17 mouse cellular contexts compared by ENCODE assay signal in genomic region chr15:78940325-78940724, GRCm38 (mm10).
"Had no signal": no experiment of that assay in that cellular context is flagged by ENCODE, and none has a peak within 500 bp of the region (broad histone marks: within the 10 kb centered on the region; RNA-seq: fewer than 3 reads in every experiment).

No protein-coding gene starts in this region.

- H3K9me3 ChIP-seq: neural tube, embryonic 12.5 days; neural tube, embryonic 13.5 days; neural tube, embryonic 15.5 days; stomach, embryonic 15.5 days had no signal

- DNase-seq: retina, postnatal 1 day; right cerebral cortex, adult 18-20 months; right cerebral cortex, postnatal 14 days; right cerebral cortex, postnatal 25 days; right cerebral cortex, postnatal 4 days; spleen, adult 18-20 months; thymus, adult 18-20 months; thymus, adult 2 months; thymus, postnatal 14 days; thymus, postnatal 25 days; thymus, postnatal 36 days; thymus, postnatal 4 days had no signal

- H3K4me3 ChIP-seq: neural tube, embryonic 12.5 days; neural tube, embryonic 13.5 days; neural tube, embryonic 15.5 days; stomach, embryonic 15.5 days had no signal

- H3K27ac ChIP-seq: neural tube, embryonic 12.5 days; neural tube, embryonic 13.5 days; neural tube, embryonic 15.5 days; stomach, embryonic 15.5 days; stomach, postnatal 0 days had no signal

- H3K9ac ChIP-seq: neural tube, embryonic 12.5 days; neural tube, embryonic 13.5 days; neural tube, embryonic 15.5 days; stomach, embryonic 15.5 days had no signal

- H3K27me3 ChIP-seq: neural tube, embryonic 12.5 days; neural tube, embryonic 13.5 days; neural tube, embryonic 15.5 days; stomach, embryonic 15.5 days had no signal
